8 mouse cellular contexts compared by ENCODE assay signal in genomic region chr13:91648240-91648639, GRCm38 (mm10).
A peak's percentile ranks its signal among the peaks of the same experiment; 100 is the strongest.
DNase-seq lines count a peak whose midpoint lies in the region; ATAC-seq and TF ChIP-seq lines count a peak whose summit lies in the region.

No protein-coding gene starts in this region.

- H3K36me3 ChIP-seq in intestine, postnatal 0 days (ENCODE audit: control insufficient read depth, insufficient read depth): no peaks in the 10 kb centered on the region
- no peaks in the 10 kb centered on the region for H3K36me3 ChIP-seq in stomach, postnatal 0 days (ENCODE audit: control insufficient read depth, insufficient read depth, low read length)

- H3K4me2 ChIP-seq in intestine, postnatal 0 days (replicated peaks; ENCODE audit: low read depth): no peak overlapping the region
- H3K4me2 ChIP-seq in stomach, postnatal 0 days (replicated peaks; ENCODE audit: low read depth): no peak overlapping the region

- H3K4me1 ChIP-seq in intestine, postnatal 0 days (replicated peaks; ENCODE audit: control insufficient read depth, insufficient read depth, low read length): no peaks in the 10 kb centered on the region
- no peaks in the 10 kb centered on the region for H3K4me1 ChIP-seq in stomach, postnatal 0 days (replicated peaks; ENCODE audit: control insufficient read depth, insufficient read depth)

- peak; percentile 28 to 46 for DNase-seq in left cerebral cortex, postnatal 10 days (ENCODE audit: extremely low spot score in 1 of 2, low spot score in 2 of 2)
- no peak for DNase-seq in left cerebral cortex, adult 11 months (ENCODE audit: low spot score)
- peak; percentile 53 for DNase-seq in adipocyte (ENCODE audit: low spot score)
- peak; percentile 39 for DNase-seq in embryo, embryonic 9.5 days (ENCODE audit: extremely low spot score)
- no peak for DNase-seq in stomach, postnatal 0 days (ENCODE audit: low spot score)
- no peak for DNase-seq in ovary, postnatal 10 days (ENCODE audit: low spot score)

- ATAC-seq in intestine, postnatal 0 days: no peak
- peak; percentile 40 for ATAC-seq in megakaryocyte, adult 5-6 weeks (ENCODE audit: poor library complexity, severe bottlenecking)
- ATAC-seq in stomach, postnatal 0 days (ENCODE audit: low FRiP score, low TSS enrichment): no peak

- no peaks in the 10 kb centered on the region for H3K27me3 ChIP-seq in intestine, postnatal 0 days (replicated peaks; ENCODE audit: control insufficient read depth, insufficient read depth, low read length)
- H3K27me3 ChIP-seq in stomach, postnatal 0 days (ENCODE audit: control insufficient read depth, insufficient read depth, low read length): no peaks in the 10 kb centered on the region

- intact Hi-C loops in left cerebral cortex, postnatal 10 days (cut with DNase I): loop anchor here (10.0 kb wide), 1 partner anchor 713 kb away; no protein-coding TSS in a partner anchor

- no peak overlapping the region for H3K27ac ChIP-seq in intestine, postnatal 0 days (ENCODE audit: low read depth, low read length)
- no peak overlapping the region for H3K27ac ChIP-seq in stomach, postnatal 0 days (replicated peaks)

- no peak for TF ChIP-seq EP300 in stomach, postnatal 0 days (optimal IDR thresholded peaks at IDR 0.05)

- H3K9me3 ChIP-seq in intestine, postnatal 0 days (ENCODE audit: control insufficient read depth): no peaks in the 10 kb centered on the region
- no peaks in the 10 kb centered on the region for H3K9me3 ChIP-seq in stomach, postnatal 0 days (ENCODE audit: control insufficient read depth, low read length)

- no peak overlapping the region for H3K4me3 ChIP-seq in intestine, postnatal 0 days (ENCODE audit: low read depth, low read length)
- no peak overlapping the region for H3K4me3 ChIP-seq in stomach, postnatal 0 days (ENCODE audit: low read depth, low read length)

- 34% methylated on average over 6 of the region's 6 CpGs for WGBS in intestine, postnatal 0 days
- 51% methylated on average over 6 of the region's 6 CpGs for WGBS in stomach, postnatal 0 days

- TF ChIP-seq CTCF in intestine, postnatal 0 days (IDR thresholded peaks at IDR 0.05; ENCODE audit: low read depth): peak; percentile 80
- peak; percentile 74 for TF ChIP-seq CTCF in stomach, postnatal 0 days (IDR thresholded peaks at IDR 0.05; ENCODE audit: low read depth)

- no peak overlapping the region for H3K9ac ChIP-seq in intestine, postnatal 0 days (ENCODE audit: low read depth, low read length)
- no peak overlapping the region for H3K9ac ChIP-seq in stomach, postnatal 0 days (ENCODE audit: low read length)

Comparison
In these comparisons a context has a peak if more than half of its experiments do, and no peak if none do; other contexts are left out.
1. DNase-seq: peak in left cerebral cortex, postnatal 10 days (2 of 2), adipocyte (single experiment) and embryo, embryonic 9.5 days (single experiment); none in left cerebral cortex, adult 11 months (single experiment), stomach, postnatal 0 days (single experiment) and ovary, postnatal 10 days (single experiment).